Mouse (Mus musculus) midbrain, postnatal 0 days (tissue): ENCODE measurements at regions not wholly inside any gene's neighbourhood (a gene's known extent, or its start where the extent isn't known, plus 50 kb on each side); places are given as distances from the start of the nearest gene placed in this dataset.
A peak's percentile ranks its signal among the peaks of the same experiment; 100 is the strongest.

Experiments used
- ATAC-seq: fragments of 200-750 bp; cut with Nextera tagmentation; 2 replicates; pipeline ENCODE4 v1.8.0; 2017; ENCODE audit warnings: moderate number of reproducible peaks, mild to moderate bottlenecking, moderate TSS enrichment, moderate library complexity; ENCODE audit not compliant: low FRiP score
- DNase-seq: peaks from one replicate; pipeline ENCODE4 v3.0.0-alpha.2; 2015; ENCODE audit warnings: low spot score
- H3K27ac ChIP-seq: fragments of 300-500 bp; sonication (generic); 2 replicates; pipeline ENCODE4 v1.5.1; 2014; ENCODE audit warnings: low read depth, mild to moderate bottlenecking, low read length, mixed read lengths
- H3K27me3 ChIP-seq: fragments of 300-500 bp; sonication (generic); 2 replicates; pipeline ENCODE4 v1.6.1; 2014; ENCODE audit warnings: low read length, control low read depth, mixed read lengths; ENCODE audit not compliant: insufficient read depth
- H3K36me3 ChIP-seq: fragments of 300-500 bp; sonication (generic); 2 replicates; pipeline ENCODE4 v1.6.1; 2014; ENCODE audit warnings: low read length, control low read depth, mixed read lengths; ENCODE audit not compliant: insufficient read depth
- H3K4me1 ChIP-seq: fragments of 300-500 bp; sonication (generic); 2 replicates; pipeline ENCODE4 v1.6.1; 2014; ENCODE audit warnings: mild to moderate bottlenecking, control low read depth, antibody characterized with exemption, low read length, mixed read lengths; ENCODE audit not compliant: insufficient read depth
- H3K4me2 ChIP-seq: fragments of 300-500 bp; sonication (generic); 2 replicates; pipeline ENCODE4 v1.6.1; 2014; ENCODE audit warnings: low read depth, mild to moderate bottlenecking, low read length, mixed read lengths; ENCODE audit not compliant: poor library complexity, severe bottlenecking
- H3K4me3 ChIP-seq: fragments of 300-500 bp; sonication (generic); 2 replicates; pipeline ENCODE4 v1.5.1; 2014; ENCODE audit warnings: low read depth, mild to moderate bottlenecking, low read length, moderate library complexity
- H3K9ac ChIP-seq: fragments of 300-500 bp; sonication (generic); replicated peaks from 2 replicates; pipeline ENCODE4 v1.6.1; 2014; ENCODE audit warnings: mild to moderate bottlenecking, low read length, moderate library complexity, mixed read lengths; ENCODE audit not compliant: poor library complexity, severe bottlenecking
- H3K9me3 ChIP-seq: fragments of 300-500 bp; sonication (generic); 2 replicates; pipeline ENCODE4 v1.6.1; 2016; ENCODE audit warnings: low read length, control low read depth
- CTCF ChIP-seq: IDR thresholded peaks from 2 replicates; pipeline ENCODE4 v1.5.1; 2016; ENCODE audit warnings: antibody characterized with exemption, mild to moderate bottlenecking
- WGBS: fragments of 180-500 bp; shearing (Covaris S2); extraction: QIAGEN DNeasy Blood & Tissue Kit; methylation state at CpG from one replicate; pipeline ENCODE4 v1.1.7; 2014; 5-methylcytosine and 5-hydroxymethylcytosine counted together

DNA sequence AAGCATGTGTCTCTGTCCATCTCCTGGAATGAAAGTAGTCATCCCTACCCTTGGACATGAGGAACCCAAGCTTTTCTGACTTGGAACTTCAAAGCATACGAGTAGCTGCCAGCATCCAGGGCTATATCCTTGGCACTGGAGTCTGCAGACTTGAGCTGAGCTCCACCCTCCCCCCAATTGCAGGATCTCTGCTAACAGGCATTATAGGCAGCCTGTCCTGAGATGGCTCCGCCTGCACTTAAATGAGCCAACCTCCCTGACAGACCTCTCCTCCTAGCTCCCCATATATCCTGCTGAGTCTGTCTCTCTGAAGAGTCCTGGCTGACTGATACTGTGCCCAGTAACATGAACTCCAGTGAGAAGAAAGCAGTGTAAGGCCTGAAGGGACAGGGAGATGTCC lies 141.4 kb downstream of the Rybp start:
- no peak overlapping the region for H3K9ac ChIP-seq
- no peak overlapping the region for H3K4me3 ChIP-seq
- no peak overlapping the region for H3K27ac ChIP-seq
- peaks cover 5% of the 10 kb centered on the region; the same call in 1 of the 2 replicates for H3K27me3 ChIP-seq
- DNase-seq (no peak), ATAC-seq (no peak)
- no peak for TF ChIP-seq CTCF
- no peaks in the 10 kb centered on the region for H3K9me3 ChIP-seq
- H3K4me1 ChIP-seq: peaks cover 12% of the 10 kb centered on the region
- WGBS: 76% methylated on average over 2 of the region's 2 CpGs
- H3K36me3 ChIP-seq: no peaks in the 10 kb centered on the region
- H3K4me2 ChIP-seq: no peak overlapping the region

DNA sequence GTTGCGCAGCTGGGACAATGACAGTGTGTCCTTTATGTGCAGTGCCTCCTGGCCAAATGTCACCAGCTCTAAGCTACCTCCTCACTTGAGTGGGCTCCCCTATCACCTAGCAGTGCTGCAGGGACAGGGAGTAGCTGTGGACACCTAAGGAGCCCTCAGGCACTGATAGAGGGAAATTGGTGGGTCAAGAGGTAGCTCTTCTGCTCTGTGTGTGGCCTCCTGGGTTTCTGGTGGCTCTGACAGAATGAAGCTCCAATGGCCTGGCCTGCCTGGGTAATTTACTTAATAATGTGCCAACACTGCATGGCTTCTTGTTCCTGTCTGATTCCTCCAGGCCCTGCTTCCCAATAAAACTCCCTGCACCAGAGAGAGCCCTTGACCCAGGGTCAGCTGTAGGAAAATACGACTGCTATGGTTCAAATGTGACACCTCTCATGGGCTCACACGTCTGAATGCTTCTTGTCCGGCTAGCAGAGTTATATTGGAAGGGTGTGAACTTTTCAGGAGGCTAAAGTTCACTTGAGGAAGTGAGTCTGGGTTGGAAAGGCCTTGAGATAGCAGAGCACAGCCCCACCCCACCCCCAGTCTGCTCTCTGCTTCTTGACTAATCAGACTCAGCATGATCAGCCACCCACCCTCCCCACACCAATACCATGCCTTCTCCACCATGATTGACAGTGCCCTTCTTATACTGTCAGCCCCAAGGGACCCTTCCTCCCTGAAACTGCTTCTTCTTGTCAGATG lies 142.6 kb downstream of the Rybp start:
- no peak overlapping the region for H3K4me3 ChIP-seq
- H3K36me3 ChIP-seq: no peaks in the 10 kb centered on the region
- no peak overlapping the region for H3K27ac ChIP-seq
- DNase-seq (no peak), ATAC-seq (no peak)
- WGBS: 69% methylated on average over 4 of the region's 4 CpGs
- no peak overlapping the region for H3K9ac ChIP-seq
- H3K27me3 ChIP-seq: peaks cover 5% of the 10 kb centered on the region; the same call in 1 of the 2 replicates
- H3K4me1 ChIP-seq: peaks cover 12% of the 10 kb centered on the region
- no peaks in the 10 kb centered on the region for H3K9me3 ChIP-seq
- TF ChIP-seq CTCF: no peak
- H3K4me2 ChIP-seq: no peak overlapping the region

DNA sequence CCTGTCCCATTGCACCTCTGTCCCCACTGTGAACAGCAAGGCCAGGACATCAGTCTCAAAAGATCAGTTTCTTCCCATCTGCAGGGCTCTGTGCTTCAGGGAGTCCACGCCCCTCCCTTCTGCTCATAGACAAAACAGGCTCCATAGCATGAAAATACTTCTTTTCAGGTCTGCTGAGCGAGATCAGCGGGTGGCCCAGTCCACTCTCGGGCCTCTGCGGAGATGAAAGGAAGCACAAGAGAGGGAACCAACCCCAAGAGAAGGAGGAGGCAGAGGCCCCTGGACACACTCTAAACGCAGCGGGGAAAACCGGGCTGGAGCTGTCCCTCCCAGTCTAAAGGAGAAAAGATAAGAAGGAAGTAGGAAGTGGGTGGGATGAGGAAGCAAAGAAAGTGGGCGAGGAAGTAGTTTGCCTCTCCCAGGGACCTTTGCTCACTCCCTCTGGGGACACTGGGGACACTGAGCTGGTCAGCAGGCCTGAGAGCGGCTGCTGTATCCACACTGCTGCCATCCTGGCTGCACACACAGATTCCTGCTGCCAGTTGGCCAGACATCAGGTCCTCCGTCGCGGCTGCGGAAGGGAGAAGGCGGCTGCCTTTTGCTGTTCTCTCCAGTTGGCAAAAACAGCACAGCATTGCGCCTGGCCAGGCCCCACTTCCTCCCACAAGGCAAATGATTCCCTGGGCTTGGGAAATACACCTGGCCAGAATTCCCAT lies 143.5 kb downstream of the Rybp start:
- TF ChIP-seq CTCF: no peak
- Histone ChIP-seq H3K9me3 (no peaks in the 10 kb centered on the region), H3K4me3 (no peak overlapping the region), H3K4me1 (peaks cover 12% of the 10 kb centered on the region), H3K36me3 (no peaks in the 10 kb centered on the region), H3K27me3 (peaks cover 5% of the 10 kb centered on the region; the same call in 1 of the 2 replicates), H3K27ac (no peak overlapping the region), H3K4me2 (peak overlapping the region; percentile 21; the same call in 1 of the 2 replicates), H3K9ac (no peak overlapping the region)
- WGBS: 8% methylated on average over 16 of the region's 16 CpGs
- ATAC-seq: 0 out of 2 replicates have a peak, but pooled peaks have one; percentile 42
- DNase-seq: peak; percentile 86

DNA sequence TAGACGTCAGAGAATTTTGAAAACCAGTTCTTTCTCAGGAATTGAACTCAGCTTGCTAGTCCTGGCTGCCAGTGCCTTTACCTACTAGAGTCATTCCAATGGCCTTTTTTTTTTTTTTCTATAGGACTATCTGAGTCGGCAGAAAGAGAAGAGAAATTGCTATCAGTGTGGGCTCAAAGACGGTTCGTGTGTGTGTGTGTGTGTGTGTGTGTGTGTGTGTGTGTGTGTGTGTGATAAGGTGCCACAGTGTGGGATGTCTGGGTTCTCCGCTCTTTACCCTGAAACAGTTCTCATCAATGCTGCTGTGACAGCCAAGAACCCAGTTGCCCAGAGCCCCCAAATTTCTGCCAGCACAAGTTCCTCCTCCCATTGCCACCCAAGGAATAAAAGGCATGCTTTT lies 146.1 kb downstream of the Rybp start:
- Histone ChIP-seq H3K27me3 (peaks cover 5% of the 10 kb centered on the region; the same call in 1 of the 2 replicates), H3K4me3 (no peak overlapping the region), H3K36me3 (no peaks in the 10 kb centered on the region), H3K4me1 (peaks cover 8% of the 10 kb centered on the region), H3K9ac (no peak overlapping the region), H3K4me2 (no peak overlapping the region), H3K9me3 (no peaks in the 10 kb centered on the region), H3K27ac (no peak overlapping the region)
- TF ChIP-seq CTCF: no peak
- DNase-seq (no peak), ATAC-seq (no peak)
- WGBS: 85% methylated on average over 5 of the region's 5 CpGs

DNA sequence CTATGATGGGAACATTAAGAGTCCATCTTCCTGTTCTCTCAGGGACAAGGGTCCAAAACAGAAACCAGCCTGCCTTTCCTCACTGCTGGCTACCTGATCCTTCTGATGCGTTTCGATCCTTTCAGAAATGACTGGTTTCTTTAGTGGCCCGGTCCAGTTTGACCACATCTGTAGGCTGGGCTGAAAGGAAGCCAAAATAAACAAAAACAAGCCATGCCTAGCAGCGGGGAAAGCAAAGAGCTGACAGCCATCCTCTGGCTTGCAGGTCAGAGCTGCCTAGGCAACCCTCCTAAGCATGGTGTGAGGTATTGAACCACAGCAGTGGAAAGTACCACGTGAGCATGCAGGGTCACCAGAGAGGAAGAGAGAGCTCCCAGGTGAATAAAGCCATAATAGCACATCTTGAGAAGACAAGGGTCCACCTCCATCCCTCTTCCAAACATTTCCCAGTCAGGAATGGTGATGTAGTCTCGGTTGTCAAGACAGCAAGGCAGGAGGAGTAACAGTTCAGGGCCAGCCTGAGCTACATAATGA lies 146.6 kb downstream of the Rybp start:
- peaks cover 5% of the 10 kb centered on the region; the same call in 1 of the 2 replicates for H3K27me3 ChIP-seq
- no peak for DNase-seq
- no peaks in the 10 kb centered on the region for H3K9me3 ChIP-seq
- no peak overlapping the region for H3K4me2 ChIP-seq
- no peak overlapping the region for H3K4me3 ChIP-seq
- no peak for ATAC-seq
- no peak overlapping the region for H3K27ac ChIP-seq
- no peaks in the 10 kb centered on the region for H3K36me3 ChIP-seq
- 59% methylated on average over 6 of the region's 6 CpGs for WGBS
- peaks cover 8% of the 10 kb centered on the region for H3K4me1 ChIP-seq
- H3K9ac ChIP-seq: no peak overlapping the region
- no peak for TF ChIP-seq CTCF

DNA sequence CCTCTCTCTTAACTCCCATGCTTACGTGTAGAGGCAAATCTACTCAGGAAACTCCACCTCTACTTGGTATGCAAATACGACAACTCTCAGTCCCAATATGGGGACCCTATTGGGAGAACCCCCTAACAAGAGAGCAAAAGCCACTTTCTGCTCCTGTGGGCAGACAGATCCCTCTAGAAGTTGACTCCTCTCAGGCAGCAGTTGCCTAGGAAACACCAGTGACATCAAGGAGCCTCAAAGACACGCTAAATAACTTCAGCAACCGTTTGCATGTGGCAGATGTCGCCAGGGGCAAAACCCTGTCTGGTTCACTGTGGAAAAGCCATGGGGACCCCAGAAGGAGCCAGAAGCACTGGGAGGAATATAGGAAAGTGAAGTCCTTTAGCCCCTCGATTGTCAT lies 147.5 kb downstream of the Rybp start:
- Histone ChIP-seq H3K4me2 (no peak overlapping the region), H3K9me3 (no peaks in the 10 kb centered on the region), H3K27me3 (peaks cover 5% of the 10 kb centered on the region; the same call in 1 of the 2 replicates), H3K9ac (no peak overlapping the region), H3K36me3 (no peaks in the 10 kb centered on the region), H3K27ac (no peak overlapping the region), H3K4me3 (no peak overlapping the region), H3K4me1 (peaks cover 8% of the 10 kb centered on the region)
- TF ChIP-seq CTCF: no peak
- ATAC-seq (peak; percentile 64), DNase-seq (peak; percentile 51)
- WGBS: 29% methylated on average over 6 of the region's 6 CpGs
